Mouse (Mus musculus): ENCODE results near the gene Otoa. TPM values are rescaled to one million over a fixed set of nuclear protein-coding genes. Genes with fewer than 3 reads are reported as not detected.

Gene Otoa
- polyA plus RNA-seq, 1 experiment from 2014 or later: not detected

DNA sequence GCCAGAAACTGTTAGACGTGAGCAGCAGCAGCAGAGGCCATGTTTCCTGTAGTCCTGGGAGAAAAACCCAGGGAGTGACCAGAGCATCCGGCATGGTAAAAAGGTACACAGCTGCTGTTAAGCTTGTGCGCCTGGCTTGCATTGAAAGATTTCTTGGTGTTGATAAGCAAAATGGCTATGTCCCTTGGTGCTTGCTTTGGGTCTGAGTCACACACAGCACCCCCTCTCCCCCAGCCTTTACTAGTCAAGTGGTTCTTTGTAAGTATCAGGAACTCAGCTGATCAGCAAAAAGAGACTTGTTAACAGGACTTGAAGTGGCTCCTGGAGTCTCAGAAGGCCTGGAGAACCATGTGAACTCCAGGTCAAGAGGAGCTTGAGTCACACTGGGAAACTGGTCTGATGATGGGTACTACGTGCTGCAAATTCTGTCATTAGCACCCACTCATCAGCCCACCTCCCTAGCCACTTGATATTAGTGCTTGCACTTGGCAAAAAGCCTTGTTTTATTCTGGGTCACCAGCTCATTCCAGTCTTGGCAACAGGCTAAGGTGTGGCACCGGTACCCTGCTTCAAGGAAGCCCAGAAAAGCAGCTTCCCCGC is 6.5 kb upstream of the Otoa start:
- H3K27ac ChIP-seq (ENCODE audit: low read depth, low read length): peak overlapping the region; percentile 26; the same call in 1 of the 2 replicates
- peaks cover 51% of the 10 kb centered on the region for H3K36me3 ChIP-seq (ENCODE audit: control insufficient read depth, insufficient read depth, low read length)

DNA sequence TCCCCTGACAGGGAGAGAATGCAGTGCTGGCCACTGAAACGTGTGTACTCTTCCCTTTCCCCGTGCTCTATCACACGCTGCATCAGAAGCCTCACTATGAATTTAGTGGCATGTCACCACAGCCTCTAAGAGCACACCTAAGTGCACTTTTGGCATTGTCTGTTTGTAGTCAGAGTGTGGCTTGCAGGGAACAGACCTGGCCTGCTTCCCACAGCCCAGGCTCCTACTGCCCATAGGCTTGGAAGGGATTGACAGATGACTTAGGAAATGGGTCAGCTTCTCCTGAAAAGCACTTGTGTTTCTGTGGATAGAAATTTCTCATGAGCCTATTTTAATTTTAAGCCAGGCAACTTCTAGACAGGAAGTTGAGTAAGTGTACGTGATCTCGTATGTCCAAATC is 6.0 kb upstream of the Otoa start:
- Histone ChIP-seq H3K4me3 (ENCODE audit: low read length) (no peak overlapping the region), H3K4me2 (replicated peaks; ENCODE audit: low read depth, low read length) (no peak overlapping the region), H3K27ac (ENCODE audit: low read depth, low read length) (no peak overlapping the region), H3K36me3 (ENCODE audit: control insufficient read depth, insufficient read depth, low read length) (peaks cover 46% of the 10 kb centered on the region), H3K4me1 (ENCODE audit: control insufficient read depth, insufficient read depth, low read length) (peaks cover 5% of the 10 kb centered on the region; the same call in 1 of the 2 replicates), H3K27me3 (ENCODE audit: control insufficient read depth, insufficient read depth, low read length) (no peaks in the 10 kb centered on the region), H3K9me3 (ENCODE audit: control insufficient read depth, low read length) (no peaks in the 10 kb centered on the region), H3K9ac (ENCODE audit: low read depth, low read length) (no peak overlapping the region)
- ATAC-seq (ENCODE audit: low FRiP score, low TSS enrichment): no peak
- 87% methylated on average over 5 of the region's 5 CpGs for WGBS

More for the DNA sequence above, 6.5 kb upstream of the Otoa start:
- Histone ChIP-seq H3K9me3 (ENCODE audit: control insufficient read depth, low read length) (no peaks in the 10 kb centered on the region), H3K4me3 (ENCODE audit: low read length) (no peak overlapping the region), H3K4me2 (replicated peaks; ENCODE audit: low read depth, low read length) (no peak overlapping the region), H3K27me3 (ENCODE audit: control insufficient read depth, insufficient read depth, low read length) (no peaks in the 10 kb centered on the region), H3K4me1 (ENCODE audit: control insufficient read depth, insufficient read depth, low read length) (peaks cover 5% of the 10 kb centered on the region; the same call in 1 of the 2 replicates), H3K9ac (ENCODE audit: low read depth, low read length) (no peak overlapping the region)
- ATAC-seq (ENCODE audit: low FRiP score, low TSS enrichment): no peak
- WGBS: 71% methylated on average over 6 of the region's 6 CpGs

GRCm38 (mm10) chr7:121077311-121077710 is 4.1 kb upstream of the Otoa start:
- H3K4me1 ChIP-seq (ENCODE audit: control insufficient read depth, insufficient read depth, low read length): peaks cover 5% of the 10 kb centered on the region; the same call in 1 of the 2 replicates
- H3K9ac ChIP-seq (ENCODE audit: low read depth, low read length): no peak overlapping the region
- peaks cover 32% of the 10 kb centered on the region for H3K36me3 ChIP-seq (ENCODE audit: control insufficient read depth, insufficient read depth, low read length)
- no peak overlapping the region for H3K4me2 ChIP-seq (replicated peaks; ENCODE audit: low read depth, low read length)
- no peaks in the 10 kb centered on the region for H3K27me3 ChIP-seq (ENCODE audit: control insufficient read depth, insufficient read depth, low read length)
- no peak overlapping the region for H3K27ac ChIP-seq (ENCODE audit: low read depth, low read length)
- ATAC-seq (ENCODE audit: low FRiP score, low TSS enrichment): peak; percentile 28; the same call in 1 of the 2 replicates
- WGBS: 90% methylated on average over 6 of the region's 6 CpGs
- H3K4me3 ChIP-seq (ENCODE audit: low read length): no peak overlapping the region
- H3K9me3 ChIP-seq (ENCODE audit: control insufficient read depth, low read length): no peaks in the 10 kb centered on the region

DNA sequence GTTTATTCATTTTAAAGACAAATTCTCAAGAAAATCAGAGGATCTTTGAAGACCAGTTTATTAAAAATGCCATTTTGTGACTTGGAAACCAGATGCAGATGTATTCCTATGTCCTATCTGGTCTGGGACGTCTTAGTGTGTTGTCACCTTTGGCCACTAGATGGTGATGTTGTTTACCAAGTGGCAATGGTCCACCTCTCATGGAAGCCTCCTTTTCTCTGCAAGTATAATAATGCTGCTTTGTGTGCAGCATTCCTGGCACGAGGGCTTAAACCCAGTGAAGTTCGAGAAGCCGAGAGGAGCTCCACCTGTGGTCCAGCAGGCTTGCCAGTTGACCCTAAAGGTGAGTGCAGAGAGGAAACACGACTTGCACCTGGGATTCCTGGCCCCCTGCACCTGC is 3.6 kb upstream of the Otoa start:
- Histone ChIP-seq H3K36me3 (ENCODE audit: control insufficient read depth, insufficient read depth, low read length) (peaks cover 32% of the 10 kb centered on the region), H3K4me3 (ENCODE audit: low read length) (no peak overlapping the region), H3K9ac (ENCODE audit: low read depth, low read length) (no peak overlapping the region), H3K4me1 (ENCODE audit: control insufficient read depth, insufficient read depth, low read length) (peaks cover 5% of the 10 kb centered on the region; the same call in 1 of the 2 replicates), H3K27ac (ENCODE audit: low read depth, low read length) (no peak overlapping the region), H3K27me3 (ENCODE audit: control insufficient read depth, insufficient read depth, low read length) (no peaks in the 10 kb centered on the region), H3K9me3 (ENCODE audit: control insufficient read depth, low read length) (no peaks in the 10 kb centered on the region), H3K4me2 (replicated peaks; ENCODE audit: low read depth, low read length) (no peak overlapping the region)
- WGBS: 26% methylated on average over 5 of the region's 5 CpGs
- peak; percentile 76 for ATAC-seq (ENCODE audit: low FRiP score, low TSS enrichment)

GRCm38 (mm10) chr7:121081816-121082215 is 366 bp downstream of the Otoa start:
- Histone ChIP-seq H3K4me2 (replicated peaks; ENCODE audit: low read depth, low read length) (no peak overlapping the region), H3K36me3 (ENCODE audit: control insufficient read depth, insufficient read depth, low read length) (peaks cover 18% of the 10 kb centered on the region; the same call in 1 of the 2 replicates), H3K9ac (ENCODE audit: low read depth, low read length) (no peak overlapping the region), H3K9me3 (ENCODE audit: control insufficient read depth, low read length) (no peaks in the 10 kb centered on the region), H3K4me3 (ENCODE audit: low read length) (no peak overlapping the region), H3K4me1 (ENCODE audit: control insufficient read depth, insufficient read depth, low read length) (no peaks in the 10 kb centered on the region), H3K27ac (ENCODE audit: low read depth, low read length) (no peak overlapping the region), H3K27me3 (ENCODE audit: control insufficient read depth, insufficient read depth, low read length) (no peaks in the 10 kb centered on the region)
- WGBS: 85% methylated on average over 2 of the region's 2 CpGs
- ATAC-seq (ENCODE audit: low FRiP score, low TSS enrichment): no peak

DNA sequence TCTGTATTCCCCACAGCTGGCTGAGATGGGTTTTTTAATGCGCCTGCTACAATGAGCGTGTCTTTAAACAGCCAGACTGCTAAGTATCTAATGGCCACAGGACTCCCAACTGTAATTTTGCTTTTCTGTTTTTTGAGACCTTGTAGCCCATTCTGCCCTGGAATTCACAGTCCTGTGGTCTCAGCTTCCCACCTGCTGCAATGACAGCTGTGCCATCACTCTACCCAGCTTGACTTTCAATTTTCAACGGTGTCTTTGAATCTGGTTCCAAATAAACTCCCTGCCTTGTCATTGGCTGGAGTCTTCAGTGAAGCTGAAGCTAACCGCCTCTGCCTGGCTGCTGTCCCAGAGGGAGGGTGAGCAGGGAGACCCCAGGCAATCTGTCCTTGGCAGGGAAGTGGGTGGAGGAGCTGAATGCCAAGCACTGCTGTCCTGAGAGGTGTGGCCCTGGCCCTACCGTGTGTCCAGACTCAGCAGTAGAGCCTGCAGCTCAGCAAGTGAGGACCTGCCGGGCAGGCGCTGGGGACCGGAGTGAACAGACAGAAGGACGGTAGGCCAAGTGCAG is 1.6 kb downstream of the Otoa start:
- Histone ChIP-seq H3K27ac (ENCODE audit: low read depth, low read length) (no peak overlapping the region), H3K9ac (ENCODE audit: low read depth, low read length) (no peak overlapping the region), H3K9me3 (ENCODE audit: control insufficient read depth, low read length) (no peaks in the 10 kb centered on the region), H3K36me3 (ENCODE audit: control insufficient read depth, insufficient read depth, low read length) (peaks cover 8% of the 10 kb centered on the region; the same call in 1 of the 2 replicates), H3K4me2 (replicated peaks; ENCODE audit: low read depth, low read length) (no peak overlapping the region), H3K27me3 (ENCODE audit: control insufficient read depth, insufficient read depth, low read length) (no peaks in the 10 kb centered on the region), H3K4me3 (ENCODE audit: low read length) (no peak overlapping the region), H3K4me1 (ENCODE audit: control insufficient read depth, insufficient read depth, low read length) (no peaks in the 10 kb centered on the region)
- 81% methylated on average over 9 of the region's 9 CpGs for WGBS
- ATAC-seq (ENCODE audit: low FRiP score, low TSS enrichment): no peak

GRCm38 (mm10) chr7:121084840-121085453 is 3.5 kb downstream of the Otoa start:
- Histone ChIP-seq H3K4me1 (ENCODE audit: control insufficient read depth, insufficient read depth, low read length) (no peaks in the 10 kb centered on the region), H3K4me2 (replicated peaks; ENCODE audit: low read depth, low read length) (no peak overlapping the region), H3K36me3 (ENCODE audit: control insufficient read depth, insufficient read depth, low read length) (no peaks in the 10 kb centered on the region), H3K9me3 (ENCODE audit: control insufficient read depth, low read length) (no peaks in the 10 kb centered on the region), H3K9ac (ENCODE audit: low read depth, low read length) (no peak overlapping the region), H3K4me3 (ENCODE audit: low read length) (no peak overlapping the region), H3K27me3 (ENCODE audit: control insufficient read depth, insufficient read depth, low read length) (no peaks in the 10 kb centered on the region), H3K27ac (ENCODE audit: low read depth, low read length) (no peak overlapping the region)
- no peak for ATAC-seq (ENCODE audit: low FRiP score, low TSS enrichment)
- 68% methylated on average over 8 of the region's 8 CpGs for WGBS

GRCm38 (mm10) chr7:121085500-121085899 is 4.0 kb downstream of the Otoa start:
- no peak for ATAC-seq (ENCODE audit: low FRiP score, low TSS enrichment)
- H3K4me3 ChIP-seq (ENCODE audit: low read length): no peak overlapping the region
- 26% methylated on average over 4 of the region's 4 CpGs for WGBS

DNA sequence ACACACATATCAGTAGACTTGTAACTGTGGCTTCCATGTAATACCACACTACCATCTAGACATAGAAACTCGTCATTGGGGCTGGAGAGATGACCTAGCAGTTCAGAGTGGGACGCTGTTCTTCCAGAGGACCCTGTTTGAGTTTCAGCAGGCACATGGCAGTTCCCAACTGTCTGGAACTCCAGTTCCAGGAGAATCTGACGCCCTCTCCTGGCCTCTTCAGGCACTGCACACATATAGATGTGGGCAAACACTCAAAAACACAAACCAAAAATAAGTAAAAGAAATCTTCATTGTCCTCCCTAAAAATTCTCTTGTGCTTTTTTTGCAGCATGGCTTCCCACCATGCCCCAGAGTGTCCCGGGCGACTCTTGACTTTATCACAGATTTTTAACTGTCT is 7.3 kb downstream of the Otoa start:
- Histone ChIP-seq H3K27me3 (ENCODE audit: control insufficient read depth, insufficient read depth, low read length) (no peaks in the 10 kb centered on the region), H3K9ac (ENCODE audit: low read depth, low read length) (no peak overlapping the region), H3K27ac (ENCODE audit: low read depth, low read length) (no peak overlapping the region), H3K36me3 (ENCODE audit: control insufficient read depth, insufficient read depth, low read length) (no peaks in the 10 kb centered on the region), H3K4me1 (ENCODE audit: control insufficient read depth, insufficient read depth, low read length) (no peaks in the 10 kb centered on the region), H3K9me3 (ENCODE audit: control insufficient read depth, low read length) (no peaks in the 10 kb centered on the region), H3K4me2 (replicated peaks; ENCODE audit: low read depth, low read length) (no peak overlapping the region), H3K4me3 (ENCODE audit: low read length) (no peak overlapping the region)
- no peak for ATAC-seq (ENCODE audit: low FRiP score, low TSS enrichment)
- WGBS: 79% methylated on average over 5 of the region's 5 CpGs

More at GRCm38 (mm10) chr7:121085500-121085899, 4.0 kb downstream of the Otoa start:
- Histone ChIP-seq H3K27me3 (ENCODE audit: control insufficient read depth, insufficient read depth, low read length) (no peaks in the 10 kb centered on the region), H3K9me3 (ENCODE audit: control insufficient read depth, low read length) (no peaks in the 10 kb centered on the region), H3K36me3 (ENCODE audit: control insufficient read depth, insufficient read depth, low read length) (no peaks in the 10 kb centered on the region), H3K27ac (ENCODE audit: low read depth, low read length) (no peak overlapping the region), H3K9ac (ENCODE audit: low read depth, low read length) (no peak overlapping the region), H3K4me1 (ENCODE audit: control insufficient read depth, insufficient read depth, low read length) (no peaks in the 10 kb centered on the region), H3K4me2 (replicated peaks; ENCODE audit: low read depth, low read length) (no peak overlapping the region)

All from kidney, embryonic 14.5 days (tissue).